Mouse (Mus musculus): ENCODE data around the gene Mgat5.

DNA sequence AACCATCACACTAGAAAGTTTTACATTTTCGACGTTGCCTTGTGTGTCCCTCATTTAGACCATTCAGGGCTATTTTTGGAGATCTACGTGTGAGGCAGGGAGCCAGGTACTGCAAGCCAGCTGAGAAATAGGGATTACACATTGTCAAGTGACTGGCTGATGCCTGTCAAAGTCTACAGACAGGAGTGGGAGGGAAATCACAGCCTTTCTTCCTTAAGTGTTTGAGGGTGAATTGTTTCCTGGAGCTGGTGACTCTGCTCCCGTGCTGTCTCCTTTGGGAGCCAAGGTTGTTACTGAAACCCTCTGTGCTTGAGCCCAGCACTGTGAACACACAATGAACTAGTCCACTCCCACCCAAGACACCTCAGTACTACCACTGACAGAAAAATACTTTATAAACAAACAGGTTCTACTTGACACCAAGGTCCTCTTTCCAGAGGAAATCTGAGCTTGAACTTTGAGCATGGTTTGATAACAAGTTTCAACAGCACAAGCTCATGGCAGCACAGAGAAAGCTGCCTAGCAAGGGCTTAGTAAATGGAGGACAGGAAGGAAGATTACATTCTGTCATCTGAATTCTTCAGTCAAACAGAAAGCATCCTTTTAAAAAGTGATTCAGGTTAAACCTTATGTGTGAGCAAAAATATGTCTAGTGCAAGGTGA, 147.4 kb downstream of the Mgat5 start:
- TF ChIP-seq CTCF (IDR thresholded peaks at IDR 0.05; ENCODE audit: low read depth, low read length): no peak
- no peak for TF ChIP-seq POLR2A (IDR thresholded peaks at IDR 0.05; ENCODE audit: borderline replicate concordance, low read depth, low read length)
